Mouse (Mus musculus) lung, adult 10 weeks (tissue): ENCODE measurements around the gene Gfod2. TPM values are rescaled to one million over a fixed set of nuclear protein-coding genes. Genes with fewer than 3 reads are reported as not detected.

ENCODE experiments used
- polyA plus RNA-seq: library from polyadenylated mRNA; stranded (reverse); fragments of 350-450 nt; fragmentation: Illumina TruSeq; extraction: RNeasy Lipid Tissue Mini Kit (QIAGEN cat#74804); gene quantifications from one replicate; pipeline ENCODE4 v1.2.3, GENCODE M21; 2014; ENCODE audit warnings: low read depth, low replicate concordance; ENCODE audit not compliant: insufficient read depth

The Gfod2 gene
- 9.4 TPM for polyA plus RNA-seq

DNA sequence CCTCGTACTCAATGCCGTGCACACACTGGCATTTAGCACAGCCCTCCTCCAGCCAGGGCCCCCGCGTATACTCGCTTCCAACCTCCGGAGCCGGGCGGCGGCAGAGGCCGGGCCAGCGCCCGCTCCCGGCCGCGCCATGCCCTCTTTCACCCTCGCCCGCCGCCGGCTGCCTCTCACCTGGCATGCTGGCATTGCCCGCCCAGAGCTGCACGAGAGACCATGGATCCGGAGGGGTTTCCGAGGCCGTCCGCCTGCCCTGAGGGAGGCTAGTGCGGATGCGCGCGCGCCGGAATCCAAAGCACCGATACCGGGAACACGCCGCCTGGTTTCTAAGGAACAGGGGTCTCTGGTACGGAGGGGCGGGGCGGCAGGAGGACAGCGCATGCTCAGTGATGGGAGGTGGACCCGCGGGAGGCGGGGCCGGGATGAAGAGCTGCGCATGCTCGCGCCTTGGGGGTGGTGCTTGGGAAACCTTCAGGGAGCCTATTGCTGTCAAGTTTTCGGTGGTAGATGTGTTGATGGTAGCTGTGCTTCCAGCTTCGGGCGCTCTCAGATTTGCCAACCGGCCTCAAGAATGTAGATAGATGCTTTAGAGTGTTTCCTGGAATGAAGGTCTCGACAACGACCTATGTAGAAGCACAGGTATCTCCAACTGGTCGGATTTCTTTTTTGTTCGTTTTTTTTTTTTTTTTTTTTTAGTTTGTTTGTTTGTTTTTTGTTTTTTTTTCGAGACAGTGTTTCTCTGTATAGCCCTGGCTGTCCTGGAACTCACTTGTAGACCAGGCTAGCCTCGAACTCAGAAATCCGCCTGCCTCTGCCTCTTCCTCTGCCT lies at the start of gene Gfod2:
Gene Gfod2 (minus strand): TSS at position 388 of the 832 bp plus-strand sequence.

DNA sequence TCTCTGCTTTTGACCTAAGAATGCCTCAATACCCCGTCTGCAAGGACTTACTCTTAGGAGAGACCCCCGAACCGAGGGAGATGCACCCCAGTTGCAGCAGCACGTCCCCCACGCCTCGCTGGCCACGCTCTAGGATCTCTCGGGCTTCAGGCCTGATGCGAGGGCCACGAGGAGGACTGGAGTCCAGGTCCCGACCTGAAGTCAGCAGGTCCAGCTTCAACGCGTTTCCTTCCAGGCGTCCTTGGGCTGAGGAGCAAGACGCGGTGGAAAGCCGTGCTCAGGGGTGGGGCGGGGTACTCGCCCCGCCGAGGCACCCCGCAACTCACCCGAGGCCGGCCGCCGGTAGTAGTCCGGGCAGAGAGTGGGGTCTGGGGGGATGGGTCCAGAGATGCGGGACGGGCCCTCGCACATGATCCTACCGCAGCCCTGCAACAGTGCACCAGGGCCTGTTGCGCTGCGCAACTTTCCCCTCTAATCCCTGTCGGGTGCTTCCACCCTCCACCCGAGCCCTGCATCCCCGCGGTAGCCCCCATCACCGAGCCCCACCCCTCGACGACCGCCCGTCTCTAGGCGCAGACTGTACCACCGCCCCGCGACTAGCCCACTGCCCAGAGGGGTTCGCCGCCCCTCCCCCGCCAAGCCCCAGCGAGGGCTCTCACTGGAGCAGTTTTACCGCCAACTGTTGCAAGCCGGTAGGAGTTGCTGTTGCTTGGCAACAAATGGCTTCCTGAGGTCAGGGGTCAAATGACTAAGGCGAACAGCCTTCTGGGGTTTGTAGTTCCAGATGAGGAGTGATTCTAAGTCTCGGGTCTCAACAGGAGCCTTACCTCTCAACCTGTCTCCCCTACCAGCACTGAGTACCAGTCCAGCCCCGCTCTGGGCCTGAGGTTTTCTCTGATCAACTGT lies 50.7 kb downstream of the Gfod2 start, which contains the start of the genes 4933405L10Rik and Enkd1:
Gene 4933405L10Rik (plus strand): TSS at position 158 of the 906 bp plus-strand sequence.
Gene Enkd1 (minus strand): TSS at position 713 of the 906 bp plus-strand sequence.

DNA sequence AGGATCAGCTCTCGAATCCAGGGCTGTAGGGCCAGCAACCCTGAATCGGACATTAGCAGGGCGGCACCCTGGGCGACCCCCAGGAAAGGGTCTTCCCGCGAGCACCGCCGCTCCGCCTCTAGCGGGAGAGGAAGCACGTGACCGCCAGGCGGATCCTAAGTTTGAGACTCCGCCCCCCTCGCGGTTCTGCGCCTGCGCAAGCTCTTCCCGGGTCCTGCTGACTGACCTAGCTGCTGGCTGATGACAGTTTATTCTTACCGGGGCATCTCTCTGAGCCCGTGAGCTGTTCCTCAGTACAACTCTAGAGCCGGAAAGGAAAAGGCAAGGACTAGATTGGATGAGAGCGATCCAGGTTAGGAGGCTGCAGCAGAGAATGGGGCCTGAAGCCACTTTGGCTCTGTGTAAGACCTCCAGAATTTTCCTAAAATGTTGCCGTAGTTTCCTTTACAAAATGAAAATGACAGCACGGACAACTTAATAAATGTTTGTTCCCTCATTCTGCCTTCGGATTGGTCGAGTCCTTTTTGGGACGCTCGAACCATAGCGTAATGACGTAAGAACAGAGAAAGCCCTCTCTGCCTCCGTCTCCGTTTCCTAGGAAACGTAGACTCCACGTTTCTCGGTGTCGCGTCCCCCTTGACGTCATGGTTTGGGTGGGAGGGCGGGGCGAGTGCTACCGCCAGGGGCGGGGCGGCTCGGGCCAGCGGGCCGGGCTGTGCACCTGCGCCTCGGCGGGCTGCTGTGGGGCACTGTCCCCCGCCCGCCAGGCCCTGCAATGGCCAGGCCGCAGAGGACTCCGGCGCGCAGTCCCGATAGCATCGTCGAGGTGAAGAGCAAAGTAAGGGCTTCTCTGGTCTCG lies 57.3 kb downstream of the Gfod2 start, which contains the start of the genes Acd and Pard6a:
Gene Acd (minus strand): TSS at position 137 of the 859 bp plus-strand sequence.
Gene Pard6a (plus strand): TSS at position 183 of the 859 bp plus-strand sequence.

DNA sequence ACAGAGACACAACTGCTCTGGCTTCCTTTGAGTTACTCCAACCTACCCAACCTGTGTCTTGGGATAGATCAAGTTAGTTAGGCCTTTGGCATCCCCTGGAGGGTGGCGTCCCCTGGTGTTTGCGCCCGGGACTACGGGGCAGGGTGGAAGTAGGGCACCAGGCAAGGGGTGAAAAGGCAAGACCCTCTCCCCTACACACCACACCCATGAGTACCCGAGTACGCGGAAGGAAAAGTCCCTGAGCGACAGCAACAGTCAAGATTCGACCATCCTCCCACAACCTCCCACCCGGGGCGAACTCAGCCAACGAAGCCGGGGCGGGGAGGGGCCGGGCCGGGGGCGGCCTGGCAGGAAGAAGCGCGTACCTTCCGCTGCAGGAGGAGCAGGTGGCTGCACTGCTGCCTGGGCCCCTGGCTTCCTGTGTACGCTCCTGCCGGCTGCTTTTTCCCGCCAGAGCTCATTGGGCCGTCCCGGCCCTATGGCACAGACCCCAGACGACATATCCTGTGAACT lies 72.6 kb downstream of the Gfod2 start, which contains the start of gene Carmil2:
Gene Carmil2 (plus strand): TSS at position 479 of the 513 bp plus-strand sequence.

Other genes with a start within 250 kb of the Gfod2 start
- gene Hsd11b2, start 239.9 kb downstream of the Gfod2 start, polyA plus RNA-seq, result 0.74 TPM
- 95.5 TPM for gene Atp6v0d1, start 192.6 kb downstream of the Gfod2 start, polyA plus RNA-seq
- 24.7 TPM for gene Ripor1, start 153.4 kb downstream of the Gfod2 start, polyA plus RNA-seq
- 25.0 TPM for gene Ctcf, start 122.1 kb downstream of the Gfod2 start, polyA plus RNA-seq
- gene Agrp, start 121.3 kb downstream of the Gfod2 start, polyA plus RNA-seq, result 4.4 TPM
- 2.7 TPM for gene Carmil2, start 72.4 kb downstream of the Gfod2 start, polyA plus RNA-seq
- gene Acd, start 57.6 kb downstream of the Gfod2 start, polyA plus RNA-seq, result 22.3 TPM
- gene Pard6a, start 57.5 kb downstream of the Gfod2 start, polyA plus RNA-seq, result 12.1 TPM
- gene 4933405L10Rik, start 51.0 kb downstream of the Gfod2 start, polyA plus RNA-seq, result not detected
- gene Enkd1, start 50.5 kb downstream of the Gfod2 start, polyA plus RNA-seq, result 4.8 TPM
- 7.8 TPM for gene Ranbp10, start 68.7 kb upstream of the Gfod2 start, polyA plus RNA-seq
- 3.0 TPM for gene Tsnaxip1, start 69.1 kb upstream of the Gfod2 start, polyA plus RNA-seq
- gene Cenpt, start 94.6 kb upstream of the Gfod2 start, polyA plus RNA-seq, result 8.7 TPM
- gene Thap11, start 96.5 kb upstream of the Gfod2 start, polyA plus RNA-seq, result 29.0 TPM
- 73.5 TPM for gene Nutf2, start 101.9 kb upstream of the Gfod2 start, polyA plus RNA-seq
- 11.8 TPM for gene Edc4, start 122.2 kb upstream of the Gfod2 start, polyA plus RNA-seq
- 0.93 TPM for gene Nrn1l, start 134.9 kb upstream of the Gfod2 start, polyA plus RNA-seq
- gene Pskh1, start 141.8 kb upstream of the Gfod2 start, polyA plus RNA-seq, result 11.8 TPM
- 0.77 TPM for gene Ctrl, start 175.2 kb upstream of the Gfod2 start, polyA plus RNA-seq
- 150 TPM for gene Psmb10, start 179.8 kb upstream of the Gfod2 start, polyA plus RNA-seq
- gene Lcat, start 184.7 kb upstream of the Gfod2 start, polyA plus RNA-seq, result 1.00 TPM
- 21.9 TPM for gene Slc12a4, start 207.4 kb upstream of the Gfod2 start, polyA plus RNA-seq
- gene Dpep3, start 220.8 kb upstream of the Gfod2 start, polyA plus RNA-seq, result not detected
- gene Dus2, start 232.7 kb upstream of the Gfod2 start, polyA plus RNA-seq, result 7.0 TPM
- gene Dpep2nb, start 247.3 kb upstream of the Gfod2 start, polyA plus RNA-seq, result not detected